Mouse (Mus musculus): ENCODE results near the gene Mgat4b.
"Not testable (repeated sequence)": the region's sequence is repeated elsewhere in the genome, so short reads cannot be mapped to it uniquely, and the experiment has no call there.

DNA sequence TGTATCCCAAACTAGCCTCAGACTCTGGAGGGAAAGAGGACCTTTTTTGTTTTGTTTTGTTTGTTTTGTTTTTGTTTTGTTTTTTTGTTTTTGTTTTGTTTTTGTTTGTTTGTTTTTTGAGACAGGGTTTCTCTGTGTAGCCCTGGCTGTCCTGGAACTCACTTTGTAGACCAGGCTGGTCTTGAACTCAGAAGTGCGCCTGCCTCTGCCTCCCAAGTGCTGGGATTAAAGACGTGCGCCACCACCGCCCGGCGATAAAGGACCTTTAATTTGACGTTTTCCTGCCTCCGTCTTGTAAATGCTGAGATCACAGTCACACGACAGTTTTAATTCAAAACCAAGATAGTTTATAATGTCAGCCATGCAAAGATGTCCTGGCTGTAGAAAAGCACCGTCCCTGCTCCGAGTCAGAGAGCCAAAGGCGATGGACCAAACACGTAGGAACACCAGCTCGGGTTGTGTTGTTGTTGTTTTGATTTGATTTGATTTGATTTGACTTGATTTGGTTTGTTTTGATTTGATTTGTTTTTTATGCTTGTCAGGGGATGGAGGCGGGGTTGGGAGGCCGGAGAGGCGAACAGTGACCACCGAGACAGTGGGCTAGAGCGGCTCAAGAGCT, 36.5 kb upstream of the Mgat4b start, which contains the start of gene Mrnip:
- not testable (repeated sequence) for TF ChIP-seq GATA1, TAL1 (IDR thresholded peaks at IDR 0.05; ENCODE audit: low read length)
